Mouse (Mus musculus) heart, postnatal 0 days (tissue): Measurements from ENCODE around the gene Naxe. TPM values are rescaled to one million over a fixed set of nuclear protein-coding genes. Genes with fewer than 3 reads are reported as not detected.

Experiments used
- ATAC-seq: fragments of 200-750 bp; cut with Nextera tagmentation; 2 replicates; pipeline ENCODE4 v1.8.0; 2017; ENCODE audit warnings: low read depth, moderate number of reproducible peaks, moderate library complexity; ENCODE audit not compliant: insufficient read depth
- DNase-seq: peaks from one replicate; pipeline ENCODE4 v3.0.0-alpha.2; 2016; ENCODE audit warnings: low spot score
- H3K27ac ChIP-seq: fragments of 300-500 bp; sonication (generic); 2 replicates; pipeline ENCODE4 v1.5.1; 2014; ENCODE audit warnings: low read depth, mild to moderate bottlenecking
- H3K27me3 ChIP-seq: fragments of 300-500 bp; sonication (generic); 2 replicates; pipeline ENCODE4 v1.6.1; 2014; ENCODE audit warnings: low read length, mixed read lengths; ENCODE audit not compliant: control insufficient read depth, insufficient read depth
- H3K36me3 ChIP-seq: fragments of 300-500 bp; sonication (generic); replicated peaks from 2 replicates; pipeline ENCODE4 v1.6.1; 2014; ENCODE audit warnings: low read length, mixed read lengths; ENCODE audit not compliant: control insufficient read depth, insufficient read depth
- H3K4me1 ChIP-seq: fragments of 300-500 bp; sonication (generic); 2 replicates; pipeline ENCODE4 v1.6.1; 2014; ENCODE audit warnings: antibody characterized with exemption; ENCODE audit not compliant: control insufficient read depth, insufficient read depth
- H3K4me2 ChIP-seq: fragments of 300-500 bp; sonication (generic); 2 replicates; pipeline ENCODE4 v1.6.1; 2014; ENCODE audit warnings: low read depth, mild to moderate bottlenecking, low read length, moderate library complexity
- H3K4me3 ChIP-seq: fragments of 300-500 bp; sonication (generic); 2 replicates; pipeline ENCODE4 v1.5.1; 2014; ENCODE audit warnings: low read depth, low read length
- H3K9ac ChIP-seq: fragments of 300-500 bp; sonication (generic); replicated peaks from 2 replicates; pipeline ENCODE4 v1.6.1; 2014; ENCODE audit warnings: low read depth, low read length, mixed read lengths
- H3K9me3 ChIP-seq: fragments of 300-500 bp; sonication (generic); replicated peaks from 2 replicates; pipeline ENCODE4 v1.6.1; 2016; ENCODE audit warnings: low read length; ENCODE audit not compliant: control insufficient read depth
- CTCF ChIP-seq: IDR thresholded peaks from 2 replicates; pipeline ENCODE4 v1.5.1; 2016; ENCODE audit warnings: antibody characterized with exemption, control low read depth, low read depth
- EP300 ChIP-seq: IDR thresholded peaks from 2 replicates; pipeline ENCODE4 v1.6.1; 2016; ENCODE audit warnings: antibody characterized with exemption, low read depth
- WGBS: fragments of 180-500 bp; shearing (Covaris S2); extraction: QIAGEN DNeasy Blood & Tissue Kit; methylation state at CpG from one replicate; pipeline ENCODE4 v1.1.7; 2014; 5-methylcytosine and 5-hydroxymethylcytosine counted together
- polyA plus RNA-seq: library from polyadenylated mRNA; unstranded; fragments of >200 nt; fragmentation: Nextera tagmentation; extraction: Ambion mirVana; gene quantifications from 2 replicates; pipeline ENCODE4 v1.2.1, GENCODE M21; 2015
- total RNA-seq: library from RNA; depleted of rRNA; stranded (reverse); fragments of >200 nt; gene quantifications from 2 replicates; pipeline ENCODE4 v1.2.3, GENCODE M21; 2014; ENCODE audit warnings: low replicate concordance

The Naxe gene
- total and polyA plus RNA-seq, 2 experiments from 2014 or later: 119 to 151 TPM

DNA sequence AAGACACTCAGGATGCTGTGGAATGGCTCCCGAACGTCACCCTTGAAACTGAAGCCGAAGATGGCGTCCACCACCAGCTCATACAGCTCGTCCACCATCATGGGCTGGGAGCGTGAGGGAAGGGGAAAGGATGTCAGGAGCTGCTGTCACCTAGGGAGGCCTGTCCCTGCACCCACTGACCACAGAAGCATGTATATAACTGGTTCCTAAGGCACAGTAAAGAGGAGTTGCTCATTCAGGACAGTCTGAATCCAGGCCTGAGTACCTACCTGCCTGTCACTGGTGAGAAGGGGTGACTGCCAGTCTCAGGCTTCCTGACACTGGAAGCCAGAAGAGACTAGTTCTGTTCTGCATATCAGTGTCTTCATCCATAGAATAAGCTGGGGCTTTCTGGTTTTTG is 1.3 kb downstream of the Naxe start:
- H3K4me1 ChIP-seq: peaks cover 9% of the 10 kb centered on the region
- peaks cover 34% of the 10 kb centered on the region for H3K36me3 ChIP-seq
- H3K9ac ChIP-seq: peak overlapping the region; percentile 87; the same call in 1 of the 2 replicates
- 0 out of 2 replicates have a peak overlapping the region, but pooled peaks have one; percentile 98 for H3K4me2 ChIP-seq
- H3K27me3 ChIP-seq: no peaks in the 10 kb centered on the region
- ATAC-seq (no peak), DNase-seq (no peak)
- no peak overlapping the region for H3K27ac ChIP-seq
- WGBS: 84% methylated on average over 6 of the region's 6 CpGs
- H3K4me3 ChIP-seq: no peak overlapping the region
- H3K9me3 ChIP-seq: no peaks in the 10 kb centered on the region
- TF ChIP-seq CTCF: no peak
- TF ChIP-seq EP300: no peak

DNA sequence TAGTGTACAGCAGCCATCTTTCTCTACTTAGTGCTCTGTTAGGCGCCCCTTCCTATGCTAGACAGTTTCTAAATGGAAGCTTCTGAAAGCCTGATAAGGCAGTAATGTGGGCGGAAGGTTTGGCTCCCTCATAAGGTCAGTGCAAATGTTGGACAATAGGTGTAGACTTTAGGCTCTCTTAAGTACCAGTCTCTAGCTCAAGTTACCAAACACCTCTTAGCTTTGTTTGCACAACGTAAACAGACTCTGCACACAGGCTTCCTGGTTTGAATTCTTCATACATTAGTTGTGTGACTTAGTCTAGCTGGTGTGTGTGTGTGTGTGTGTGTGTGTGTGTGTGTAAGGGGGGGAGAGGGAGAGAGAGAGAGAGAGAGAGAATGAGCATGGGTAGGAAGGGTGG is 8.8 kb downstream of the Naxe start:
- H3K9ac ChIP-seq: no peak overlapping the region
- no peak overlapping the region for H3K4me3 ChIP-seq
- no peak for TF ChIP-seq EP300
- TF ChIP-seq CTCF: no peak
- H3K27me3 ChIP-seq: no peaks in the 10 kb centered on the region
- H3K4me1 ChIP-seq: no peaks in the 10 kb centered on the region
- no peak overlapping the region for H3K27ac ChIP-seq
- no peak overlapping the region for H3K4me2 ChIP-seq
- ATAC-seq (no peak), DNase-seq (no peak)
- H3K9me3 ChIP-seq: no peaks in the 10 kb centered on the region
- peaks cover 23% of the 10 kb centered on the region for H3K36me3 ChIP-seq
- WGBS: 49% methylated on average over 3 of the region's 3 CpGs

DNA sequence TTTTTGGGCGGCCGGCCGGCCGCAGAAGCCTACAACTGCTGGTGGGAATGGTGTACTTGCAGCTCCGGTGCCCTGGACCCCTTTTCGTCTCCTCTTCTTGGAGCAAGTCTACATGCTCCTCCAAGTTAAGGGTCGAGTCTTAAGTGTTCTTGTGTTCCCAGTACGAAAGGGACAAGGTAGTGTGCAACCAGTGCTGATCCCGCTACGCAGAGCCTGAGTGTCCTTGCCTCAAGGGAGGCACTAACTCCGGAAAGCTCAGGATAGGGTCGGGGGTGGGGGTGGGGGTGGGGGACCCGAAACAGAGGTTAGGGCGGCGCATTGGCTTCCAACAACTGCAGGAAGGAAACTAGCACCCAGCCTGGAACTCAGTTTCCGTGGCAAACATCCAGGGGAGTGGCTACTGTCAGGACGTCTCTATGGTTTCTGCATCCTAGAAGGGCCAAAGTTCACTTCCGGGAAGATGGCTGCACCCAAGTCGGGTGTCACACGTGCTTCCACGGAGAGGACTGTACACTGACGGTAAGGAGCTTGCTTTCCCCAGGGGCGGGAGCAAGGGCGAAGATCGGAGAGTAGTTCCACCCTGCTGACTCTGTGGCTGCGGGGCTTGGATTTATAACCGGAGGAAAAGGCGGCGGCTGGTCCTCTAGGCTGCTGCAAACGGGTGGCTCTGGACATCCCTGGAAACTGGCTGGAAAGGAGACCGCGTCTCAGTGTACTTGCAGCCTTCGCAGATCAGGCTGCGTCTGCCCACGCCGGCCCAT is 15.5 kb downstream of the Naxe start, which contains the start of gene Gpatch4:
Gpatch4 (plus strand) TSS at position 448 of the 761 bp plus-strand sequence.
- peak; percentile 92 for ATAC-seq
- H3K36me3 ChIP-seq: no peaks in the 10 kb centered on the region

DNA sequence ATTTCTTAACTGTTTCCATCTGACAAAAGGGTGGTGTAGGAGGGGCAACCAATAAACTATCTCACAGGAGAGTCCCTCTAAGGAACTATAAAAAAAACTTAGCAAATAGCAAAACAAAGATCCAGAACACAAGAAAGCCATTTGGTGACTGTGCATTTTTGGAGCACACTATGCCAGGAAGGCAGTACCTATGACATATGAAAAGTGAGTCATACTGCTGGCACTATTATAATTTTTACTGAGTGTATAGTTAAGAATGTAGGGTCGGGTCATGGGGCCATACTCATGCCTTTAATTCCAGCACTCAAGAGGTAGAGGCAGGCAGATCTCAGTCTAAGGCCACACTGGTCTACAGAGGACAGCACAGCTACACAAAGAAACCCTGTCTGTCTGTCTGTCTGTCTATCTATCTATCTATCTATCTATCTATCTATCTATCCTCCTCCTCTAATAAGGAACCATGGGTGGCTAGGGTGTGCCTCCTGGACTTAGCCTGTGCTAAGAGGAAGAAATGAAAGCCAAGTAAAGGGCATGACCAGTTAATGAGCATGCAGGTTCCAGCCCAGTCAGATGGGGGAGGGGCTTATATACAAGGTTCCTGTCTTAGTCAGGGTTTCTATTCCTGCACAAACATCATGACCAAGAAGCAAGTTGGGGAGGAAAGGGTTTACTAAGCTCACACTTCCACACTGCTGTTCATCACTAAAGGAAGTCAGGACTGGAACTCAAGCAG is 22.6 kb downstream of the Naxe start:
- Histone ChIP-seq H3K9me3 (no peaks in the 10 kb centered on the region), H3K36me3 (no peaks in the 10 kb centered on the region), H3K27ac (no peak overlapping the region), H3K9ac (no peak overlapping the region), H3K27me3 (peaks cover 19% of the 10 kb centered on the region; the same call in 1 of the 2 replicates), H3K4me3 (no peak overlapping the region), H3K4me1 (no peaks in the 10 kb centered on the region), H3K4me2 (no peak overlapping the region)
- 46% methylated on average over 1 of the region's 1 CpGs for WGBS
- DNase-seq (no peak), ATAC-seq (no peak)
- TF ChIP-seq CTCF (no peak), EP300 (no peak)

More for the DNA sequence above, 15.5 kb downstream of the Naxe start, which contains the start of gene Gpatch4:
- peak within 1 kb of the TSS; percentile 58 for H3K27ac ChIP-seq
- peak; percentile 95 for DNase-seq
- H3K4me2 ChIP-seq: peak within 1 kb of the TSS; percentile 91
- TF ChIP-seq CTCF (no peak), EP300 (no peak)
- no peaks in the 10 kb centered on the region for H3K27me3 ChIP-seq
- H3K4me1 ChIP-seq: peaks cover 11% of the 10 kb centered on the region; the same call in 1 of the 2 replicates
- H3K4me3 ChIP-seq: peak within 1 kb of the TSS; percentile 87
- H3K9ac ChIP-seq: peak within 1 kb of the TSS; percentile 52; the same call in 1 of the 2 replicates
- H3K9me3 ChIP-seq: no peaks in the 10 kb centered on the region
- 9% methylated on average over 36 of the region's 36 CpGs for WGBS

DNA sequence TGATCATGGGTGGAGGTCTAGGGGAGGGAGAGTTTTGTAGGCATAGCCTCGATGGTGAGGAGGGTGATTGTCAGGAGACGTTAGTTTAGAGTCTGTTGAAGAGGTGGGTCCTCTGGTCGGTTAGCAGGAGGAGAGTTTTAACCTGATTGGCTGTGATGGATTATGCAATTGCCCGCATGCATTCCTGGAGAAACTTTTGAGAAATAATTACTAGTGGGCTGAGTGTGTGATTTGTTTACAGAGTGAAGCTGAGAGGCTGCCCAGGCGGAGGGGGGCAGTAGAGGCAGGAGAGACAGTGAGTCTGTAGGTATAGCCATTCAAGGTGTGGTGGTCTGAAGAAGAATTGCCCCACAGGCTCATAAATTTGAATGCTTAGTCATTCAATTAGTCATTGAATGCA is 24.8 kb downstream of the Naxe start:
- H3K4me2 ChIP-seq: no peak overlapping the region
- ATAC-seq: no peak
- TF ChIP-seq CTCF: no peak
- TF ChIP-seq EP300: no peak
- no peak overlapping the region for H3K4me3 ChIP-seq
- 0 out of 2 replicates have a peak, but pooled peaks cover under 1% of the 10 kb centered on the region for H3K9me3 ChIP-seq
- H3K9ac ChIP-seq: no peak overlapping the region
- H3K4me1 ChIP-seq: no peaks in the 10 kb centered on the region
- no peaks in the 10 kb centered on the region for H3K36me3 ChIP-seq
- 58% methylated on average over 5 of the region's 5 CpGs for WGBS
- no peak overlapping the region for H3K27ac ChIP-seq
- no peak for DNase-seq
- H3K27me3 ChIP-seq: peaks cover 22% of the 10 kb centered on the region; the same call in 1 of the 2 replicates
